Mouse (Mus musculus): ENCODE results near the gene Gm10024. TPM values are rescaled to one million over a fixed set of nuclear protein-coding genes. Genes with fewer than 3 reads are reported as not detected.
"Not testable (repeated sequence)": the region's sequence is repeated elsewhere in the genome, so short reads cannot be mapped to it uniquely, and the experiment has no call there.

The Gm10024 gene
- polyA plus RNA-seq, 1 experiment from 2014 or later: not detected

DNA sequence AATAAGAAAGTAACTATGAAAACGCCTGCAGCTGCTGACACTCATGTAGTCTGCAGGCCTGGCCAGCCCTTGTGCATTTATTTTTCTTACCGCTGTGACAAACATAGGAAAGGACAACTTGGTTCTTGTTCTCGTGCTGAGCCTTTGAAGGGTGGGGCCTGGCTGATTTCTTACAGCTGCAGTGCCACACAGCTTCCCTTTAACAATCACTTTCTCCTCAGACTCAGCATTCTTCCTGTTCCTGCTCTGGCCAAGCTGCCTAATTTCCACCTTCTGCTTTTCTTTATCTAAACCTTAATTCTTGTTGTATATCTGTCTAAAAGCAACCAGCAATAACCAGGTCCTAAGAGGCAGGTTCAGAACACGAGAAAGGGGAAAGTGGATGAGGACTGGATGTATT lies 2.5 kb downstream of the Gm10024 start:
- ATAC-seq (ENCODE audit: insufficient number of reproducible peaks, low FRiP score, low TSS enrichment, low read depth): no peak
- WGBS: 57% methylated on average over 4 of the region's 4 CpGs
- Histone ChIP-seq H3K4me3 (ENCODE audit: low read depth, low read length) (no peak overlapping the region), H3K36me3 (ENCODE audit: control insufficient read depth, insufficient read depth, low read length) (no peaks in the 10 kb centered on the region), H3K4me2 (ENCODE audit: low read depth, severe bottlenecking) (no peak overlapping the region), H3K4me1 (ENCODE audit: control insufficient read depth, insufficient read depth, low read length) (no peaks in the 10 kb centered on the region), H3K9me3 (ENCODE audit: control insufficient read depth, low read length) (no peaks in the 10 kb centered on the region; the same call in 1 of the 2 replicates), H3K27me3 (ENCODE audit: control insufficient read depth, insufficient read depth, low read length) (no peaks in the 10 kb centered on the region), H3K27ac (replicated peaks; ENCODE audit: low read depth, low read length) (no peak overlapping the region), H3K9ac (ENCODE audit: low read length) (no peak overlapping the region)
- no peak for DNase-seq (ENCODE audit: low spot score)

DNA sequence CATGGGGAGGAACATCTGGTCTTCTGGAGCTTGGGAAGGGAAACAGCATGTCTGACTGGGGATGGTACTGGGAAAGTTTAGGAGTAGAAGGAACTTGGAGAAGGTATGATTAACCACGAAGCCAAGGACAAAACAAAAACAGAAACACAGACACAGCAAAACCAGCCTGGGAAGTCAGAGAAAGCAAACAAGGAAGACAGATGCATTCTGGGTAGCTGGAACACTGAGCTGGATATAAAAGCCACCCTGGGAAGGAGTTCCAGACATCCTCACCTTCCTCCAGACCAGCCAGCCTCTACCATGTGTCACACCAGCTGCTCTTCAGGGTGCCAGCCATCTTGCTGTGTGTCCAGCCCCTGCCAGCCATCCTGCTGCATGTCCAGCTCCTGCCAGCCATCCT lies 4.2 kb downstream of the Gm10024 start, which contains the start of gene Gm10142:
TSS of gene Gm10142 (plus strand) at position 301 of the 400 bp plus-strand sequence.
- no peak within 1 kb of the TSS for H3K27ac ChIP-seq (replicated peaks; ENCODE audit: low read depth, low read length)
- no peak within 1 kb of the TSS for H3K9ac ChIP-seq (ENCODE audit: low read length)
- WGBS: 79% methylated on average over 1 of the region's 1 CpGs
- no peaks in the 10 kb centered on the region; the same call in 1 of the 2 replicates for H3K9me3 ChIP-seq (ENCODE audit: control insufficient read depth, low read length)
- no peak within 1 kb of the TSS for H3K4me3 ChIP-seq (ENCODE audit: low read depth, low read length)
- no peaks in the 10 kb centered on the region for H3K27me3 ChIP-seq (ENCODE audit: control insufficient read depth, insufficient read depth, low read length)
- DNase-seq (ENCODE audit: low spot score): no peak
- no peak within 1 kb of the TSS for H3K4me2 ChIP-seq (ENCODE audit: low read depth, severe bottlenecking)
- no peaks in the 10 kb centered on the region for H3K36me3 ChIP-seq (ENCODE audit: control insufficient read depth, insufficient read depth, low read length)
- no peak for ATAC-seq (ENCODE audit: insufficient number of reproducible peaks, low FRiP score, low TSS enrichment, low read depth)
- no peaks in the 10 kb centered on the region for H3K4me1 ChIP-seq (ENCODE audit: control insufficient read depth, insufficient read depth, low read length)

DNA sequence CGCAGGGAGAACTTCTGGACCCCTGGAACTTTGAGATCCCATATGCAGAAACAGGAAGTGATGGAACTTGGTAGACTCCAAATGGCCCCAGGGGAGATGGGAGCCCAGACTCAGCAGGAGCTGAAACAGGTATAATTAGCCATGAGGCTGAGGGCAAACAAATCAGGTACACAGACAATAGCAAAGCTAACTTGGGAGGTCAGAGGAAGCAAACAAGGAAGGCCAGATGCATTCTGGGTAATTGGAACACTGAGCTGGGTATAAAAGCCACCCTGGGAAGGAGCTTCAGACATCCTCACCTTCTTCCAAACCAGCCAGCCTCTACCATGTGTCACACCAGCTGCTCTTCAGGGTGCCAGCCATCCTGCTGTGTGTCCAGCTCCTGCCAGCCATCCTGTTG lies 9.0 kb downstream of the Gm10024 start, which contains the start of gene Krtap12-1:
TSS of gene Krtap12-1 (plus strand) at position 301 of the 400 bp plus-strand sequence.
- not testable (repeated sequence) for H3K27me3 ChIP-seq (ENCODE audit: control insufficient read depth, insufficient read depth, low read length); DNase-seq (ENCODE audit: low spot score); H3K9ac ChIP-seq (ENCODE audit: low read length); ATAC-seq (ENCODE audit: insufficient number of reproducible peaks, low FRiP score, low TSS enrichment, low read depth); H3K4me2 ChIP-seq (ENCODE audit: low read depth, severe bottlenecking); H3K9me3 ChIP-seq (ENCODE audit: control insufficient read depth, low read length); H3K4me1 ChIP-seq (ENCODE audit: control insufficient read depth, insufficient read depth, low read length); H3K4me3 ChIP-seq (ENCODE audit: low read depth, low read length); H3K27ac ChIP-seq (replicated peaks; ENCODE audit: low read depth, low read length); H3K36me3 ChIP-seq (ENCODE audit: control insufficient read depth, insufficient read depth, low read length)
- 84% methylated on average over 1 of the region's 1 CpGs for WGBS

DNA sequence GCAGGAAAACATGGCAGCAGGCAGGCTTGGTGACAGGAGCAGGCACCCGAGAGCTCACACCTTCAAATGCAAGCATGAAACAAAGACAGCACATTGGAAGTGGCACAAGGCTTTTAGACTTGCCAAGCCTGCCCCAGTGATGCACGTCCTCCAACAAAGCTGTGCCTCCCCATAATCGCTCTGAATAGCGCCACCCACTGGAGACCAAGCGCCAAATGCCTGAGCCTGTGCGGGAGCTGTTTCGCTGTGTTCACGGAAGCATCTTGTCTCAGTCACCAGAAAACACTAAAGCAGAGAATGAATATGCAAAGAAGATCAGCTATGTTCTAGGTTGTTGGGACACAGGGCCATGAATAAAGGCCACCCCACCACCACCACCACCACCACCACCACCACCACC lies 13.6 kb downstream of the Gm10024 start:
- DNase-seq (ENCODE audit: low spot score) (no peak), ATAC-seq (ENCODE audit: insufficient number of reproducible peaks, low FRiP score, low TSS enrichment, low read depth) (no peak)
- WGBS: 76% methylated on average over 8 of the region's 8 CpGs
- Histone ChIP-seq H3K9me3 (ENCODE audit: control insufficient read depth, low read length) (no peaks in the 10 kb centered on the region), H3K9ac (ENCODE audit: low read length) (no peak overlapping the region), H3K27ac (replicated peaks; ENCODE audit: low read depth, low read length) (no peak overlapping the region), H3K36me3 (ENCODE audit: control insufficient read depth, insufficient read depth, low read length) (no peaks in the 10 kb centered on the region), H3K4me2 (ENCODE audit: low read depth, severe bottlenecking) (no peak overlapping the region), H3K4me3 (ENCODE audit: low read depth, low read length) (no peak overlapping the region), H3K27me3 (ENCODE audit: control insufficient read depth, insufficient read depth, low read length) (no peaks in the 10 kb centered on the region), H3K4me1 (ENCODE audit: control insufficient read depth, insufficient read depth, low read length) (no peaks in the 10 kb centered on the region)

DNA sequence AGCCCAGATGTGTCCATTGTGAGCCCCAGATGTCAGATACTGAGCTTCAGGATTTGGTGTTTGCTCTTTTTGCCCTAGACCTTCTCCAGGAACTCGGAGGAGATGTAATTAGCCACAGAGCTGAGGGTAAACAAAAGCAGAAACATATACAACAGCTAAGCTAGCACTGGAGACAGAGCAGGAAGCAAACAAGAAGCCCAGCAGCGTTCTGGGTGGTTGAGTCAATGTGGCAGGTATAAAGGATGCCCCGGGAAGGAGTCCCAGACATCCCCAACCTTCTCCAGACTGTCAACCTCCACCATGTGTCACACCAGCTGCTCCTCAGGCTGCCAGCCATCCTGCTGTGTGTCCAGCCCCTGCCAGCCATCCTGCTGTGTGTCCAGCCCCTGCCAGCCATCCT lies 14.9 kb downstream of the Gm10024 start, which contains the start of gene Gm10100:
TSS of gene Gm10100 (plus strand) at position 301 of the 400 bp plus-strand sequence.
- no peak within 1 kb of the TSS for H3K4me3 ChIP-seq (ENCODE audit: low read depth, low read length)
- no peak for DNase-seq (ENCODE audit: low spot score)
- 29% methylated on average over 3 of the region's 3 CpGs for WGBS

DNA sequence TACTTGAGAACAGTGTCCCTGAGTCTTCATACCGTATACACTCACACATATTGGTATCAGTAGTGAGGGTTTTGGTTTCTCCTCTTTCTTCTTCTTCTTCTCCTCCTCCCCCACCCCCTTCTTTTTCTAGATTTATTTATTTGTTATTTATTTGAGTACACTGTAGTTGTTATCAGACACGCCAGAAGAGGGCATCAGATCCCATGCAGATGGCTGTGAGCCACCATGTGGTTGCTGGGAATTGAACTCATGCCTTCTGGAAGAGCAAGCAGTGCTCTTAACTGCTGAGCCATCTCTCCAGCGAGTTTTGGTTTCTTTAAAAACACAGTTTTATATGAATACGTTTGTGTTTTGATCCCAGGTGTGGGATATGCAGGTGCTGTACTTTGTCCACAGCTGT lies 17.0 kb downstream of the Gm10024 start:
- H3K9me3 ChIP-seq (ENCODE audit: control insufficient read depth, low read length): no peaks in the 10 kb centered on the region
- no peak overlapping the region for H3K27ac ChIP-seq (replicated peaks; ENCODE audit: low read depth, low read length)
- H3K9ac ChIP-seq (ENCODE audit: low read length): no peak overlapping the region
- H3K4me3 ChIP-seq (ENCODE audit: low read depth, low read length): no peak overlapping the region
- 63% methylated on average over 4 of the region's 4 CpGs for WGBS
- DNase-seq (ENCODE audit: low spot score) (peak; percentile 26), ATAC-seq (ENCODE audit: insufficient number of reproducible peaks, low FRiP score, low TSS enrichment, low read depth) (no peak)
- H3K4me1 ChIP-seq (ENCODE audit: control insufficient read depth, insufficient read depth, low read length): no peaks in the 10 kb centered on the region
- no peaks in the 10 kb centered on the region for H3K27me3 ChIP-seq (ENCODE audit: control insufficient read depth, insufficient read depth, low read length)
- no peaks in the 10 kb centered on the region for H3K36me3 ChIP-seq (ENCODE audit: control insufficient read depth, insufficient read depth, low read length)
- H3K4me2 ChIP-seq (ENCODE audit: low read depth, severe bottlenecking): no peak overlapping the region

More for the DNA sequence above, 14.9 kb downstream of the Gm10024 start, which contains the start of gene Gm10100:
- Histone ChIP-seq H3K27me3 (ENCODE audit: control insufficient read depth, insufficient read depth, low read length) (no peaks in the 10 kb centered on the region), H3K36me3 (ENCODE audit: control insufficient read depth, insufficient read depth, low read length) (no peaks in the 10 kb centered on the region), H3K4me2 (ENCODE audit: low read depth, severe bottlenecking) (no peak within 1 kb of the TSS), H3K9ac (ENCODE audit: low read length) (no peak within 1 kb of the TSS), H3K9me3 (ENCODE audit: control insufficient read depth, low read length) (no peaks in the 10 kb centered on the region), H3K27ac (replicated peaks; ENCODE audit: low read depth, low read length) (no peak within 1 kb of the TSS), H3K4me1 (ENCODE audit: control insufficient read depth, insufficient read depth, low read length) (no peaks in the 10 kb centered on the region)
- ATAC-seq (ENCODE audit: insufficient number of reproducible peaks, low FRiP score, low TSS enrichment, low read depth): no peak

DNA sequence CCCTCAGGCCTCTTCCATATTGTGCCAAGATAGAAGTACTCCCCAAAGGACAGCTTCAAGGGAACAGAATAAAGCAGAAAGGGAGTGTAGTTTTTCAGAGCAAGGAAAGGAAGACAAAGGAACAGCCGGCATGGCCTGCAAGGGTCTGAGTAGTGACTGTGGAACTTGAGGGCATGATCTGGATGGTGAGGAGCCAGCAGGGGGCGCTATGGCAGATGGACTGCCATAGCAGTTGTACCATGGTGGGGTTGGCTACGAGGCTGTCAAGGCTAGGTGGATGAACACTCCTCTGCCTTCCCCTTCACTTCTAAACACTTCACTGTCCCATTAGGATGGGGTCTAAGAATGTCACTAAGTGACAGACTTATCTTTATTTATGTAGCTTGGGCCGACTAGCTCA lies 18.0 kb downstream of the Gm10024 start:
- no peaks in the 10 kb centered on the region for H3K27me3 ChIP-seq (ENCODE audit: control insufficient read depth, insufficient read depth, low read length)
- WGBS: 55% methylated on average over 4 of the region's 4 CpGs
- H3K9ac ChIP-seq (ENCODE audit: low read length): no peak overlapping the region
- H3K36me3 ChIP-seq (ENCODE audit: control insufficient read depth, insufficient read depth, low read length): no peaks in the 10 kb centered on the region
- no peaks in the 10 kb centered on the region for H3K4me1 ChIP-seq (ENCODE audit: control insufficient read depth, insufficient read depth, low read length)
- DNase-seq (ENCODE audit: low spot score) (peak; percentile 43), ATAC-seq (ENCODE audit: insufficient number of reproducible peaks, low FRiP score, low TSS enrichment, low read depth) (no peak)
- H3K27ac ChIP-seq (replicated peaks; ENCODE audit: low read depth, low read length): no peak overlapping the region
- H3K9me3 ChIP-seq (ENCODE audit: control insufficient read depth, low read length): no peaks in the 10 kb centered on the region
- H3K4me3 ChIP-seq (ENCODE audit: low read depth, low read length): no peak overlapping the region
- H3K4me2 ChIP-seq (ENCODE audit: low read depth, severe bottlenecking): no peak overlapping the region

DNA sequence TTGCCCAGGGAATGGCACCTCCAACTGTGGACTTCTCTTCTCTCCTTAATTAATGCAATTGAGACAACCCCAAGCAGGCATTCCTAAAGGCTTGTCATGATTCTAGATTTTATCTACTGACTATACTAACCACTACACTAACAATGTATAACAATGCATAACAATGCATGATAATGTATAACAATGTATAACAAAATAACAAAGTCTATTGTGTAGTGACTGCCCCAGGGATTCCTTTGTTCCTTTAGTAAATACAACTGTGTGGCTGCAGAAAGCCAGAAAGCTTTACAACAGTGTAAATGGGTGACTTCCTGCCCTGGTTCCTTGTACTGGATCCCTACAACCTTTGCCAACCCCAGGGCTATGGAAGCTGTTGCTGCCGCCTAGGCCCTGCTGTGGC lies 24.7 kb downstream of the Gm10024 start:
- no peak overlapping the region for H3K4me2 ChIP-seq (ENCODE audit: low read depth, severe bottlenecking)
- H3K9ac ChIP-seq (ENCODE audit: low read length): no peak overlapping the region
- DNase-seq (ENCODE audit: low spot score) (no peak), ATAC-seq (ENCODE audit: insufficient number of reproducible peaks, low FRiP score, low TSS enrichment, low read depth) (no peak)
- H3K4me3 ChIP-seq (ENCODE audit: low read depth, low read length): no peak overlapping the region
- H3K9me3 ChIP-seq (ENCODE audit: control insufficient read depth, low read length): no peaks in the 10 kb centered on the region
- H3K27ac ChIP-seq (replicated peaks; ENCODE audit: low read depth, low read length): no peak overlapping the region
- 76% methylated on average over 1 of the region's 1 CpGs for WGBS
- no peaks in the 10 kb centered on the region for H3K36me3 ChIP-seq (ENCODE audit: control insufficient read depth, insufficient read depth, low read length)
- no peaks in the 10 kb centered on the region for H3K27me3 ChIP-seq (ENCODE audit: control insufficient read depth, insufficient read depth, low read length)
- H3K4me1 ChIP-seq (ENCODE audit: control insufficient read depth, insufficient read depth, low read length): peaks cover 3% of the 10 kb centered on the region; the same call in 1 of the 2 replicates

DNA sequence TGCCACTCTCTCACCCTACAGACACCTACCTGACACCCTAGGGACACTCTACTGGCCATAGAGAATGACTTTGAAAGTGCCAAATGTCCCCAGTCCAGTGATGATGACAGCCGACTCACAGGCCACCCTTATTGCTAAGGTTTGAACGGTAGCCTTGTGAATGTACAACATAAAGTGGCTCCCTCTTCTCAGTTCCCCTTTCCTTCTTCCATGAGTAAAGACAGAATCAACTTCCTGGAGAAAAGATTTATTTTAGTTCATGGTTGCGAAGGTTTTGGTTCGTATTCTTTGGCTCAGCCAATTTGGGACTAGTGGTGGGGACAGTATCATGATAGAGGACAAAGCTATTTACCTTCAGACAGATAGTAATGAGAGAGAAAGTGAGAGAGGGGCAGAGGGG lies 27.7 kb downstream of the Gm10024 start:
- 86% methylated on average over 4 of the region's 4 CpGs for WGBS
- Histone ChIP-seq H3K4me3 (ENCODE audit: low read depth, low read length) (no peak overlapping the region), H3K27ac (replicated peaks; ENCODE audit: low read depth, low read length) (no peak overlapping the region), H3K4me1 (ENCODE audit: control insufficient read depth, insufficient read depth, low read length) (peaks cover 15% of the 10 kb centered on the region), H3K36me3 (ENCODE audit: control insufficient read depth, insufficient read depth, low read length) (no peaks in the 10 kb centered on the region), H3K4me2 (ENCODE audit: low read depth, severe bottlenecking) (no peak overlapping the region), H3K9ac (ENCODE audit: low read length) (no peak overlapping the region), H3K27me3 (ENCODE audit: control insufficient read depth, insufficient read depth, low read length) (no peaks in the 10 kb centered on the region), H3K9me3 (ENCODE audit: control insufficient read depth, low read length) (no peaks in the 10 kb centered on the region)
- ATAC-seq (ENCODE audit: insufficient number of reproducible peaks, low FRiP score, low TSS enrichment, low read depth): no peak
- no peak for DNase-seq (ENCODE audit: low spot score)

Measured in limb, embryonic 11.5 days (tissue).